Mouse (Mus musculus) forebrain, postnatal 0 days (tissue): Measurements from ENCODE around the gene Hddc3. TPM values are rescaled to one million over a fixed set of nuclear protein-coding genes. Genes with fewer than 3 reads are reported as not detected.

Source experiments
- ATAC-seq: fragments of 200-750 bp; cut with Nextera tagmentation; 2 replicates; pipeline ENCODE4 v1.8.0; 2017; ENCODE audit warnings: mild to moderate bottlenecking, moderate library complexity
- DNase-seq: peaks from one replicate; pipeline ENCODE4 v3.0.0-alpha.2; 2015
- H3K27ac ChIP-seq: fragments of 300-500 bp; sonication (generic); 2 replicates; pipeline ENCODE4 v1.5.1; 2014; ENCODE audit warnings: low read depth, mild to moderate bottlenecking, antibody characterized with exemption, low read length, moderate library complexity, mixed read lengths
- H3K27me3 ChIP-seq: fragments of 300-500 bp; sonication (generic); 2 replicates; pipeline ENCODE4 v1.6.1; 2014; ENCODE audit warnings: mild to moderate bottlenecking, low read length, mixed read lengths; ENCODE audit not compliant: insufficient read depth
- H3K36me3 ChIP-seq: fragments of 300-500 bp; sonication (generic); 2 replicates; pipeline ENCODE4 v1.6.1; 2014; ENCODE audit warnings: mild to moderate bottlenecking, moderate library complexity; ENCODE audit not compliant: insufficient read depth
- H3K4me1 ChIP-seq: fragments of 300-500 bp; sonication (generic); 2 replicates; pipeline ENCODE4 v1.6.1; 2014; ENCODE audit warnings: antibody characterized with exemption; ENCODE audit not compliant: insufficient read depth
- H3K4me2 ChIP-seq: fragments of 300-500 bp; sonication (generic); 2 replicates; pipeline ENCODE4 v1.6.1; 2014; ENCODE audit warnings: low read depth, mild to moderate bottlenecking, moderate library complexity
- H3K4me3 ChIP-seq: fragments of 300-500 bp; sonication (generic); 2 replicates; pipeline ENCODE4 v1.5.1; 2014; ENCODE audit warnings: low read depth, low read length, mixed read lengths
- H3K9ac ChIP-seq: fragments of 300-500 bp; sonication (generic); 2 replicates; pipeline ENCODE4 v1.6.1; 2014; ENCODE audit warnings: mild to moderate bottlenecking
- H3K9me3 ChIP-seq: fragments of 300-500 bp; sonication (generic); 2 replicates; pipeline ENCODE4 v1.6.1; 2016; ENCODE audit warnings: low read length
- CTCF ChIP-seq: sonication (generic); IDR thresholded peaks from 2 replicates; pipeline ENCODE4 v1.5.1; 2016; ENCODE audit warnings: antibody characterized with exemption, control low read depth, low read depth
- WGBS: fragments of 180-500 bp; shearing (Covaris S2); extraction: QIAGEN DNeasy Blood & Tissue Kit; methylation state at CpG from one replicate; pipeline ENCODE4 v1.1.7; 2014; 5-methylcytosine and 5-hydroxymethylcytosine counted together
- polyA plus RNA-seq: library from polyadenylated mRNA; unstranded; fragments of >200 nt; fragmentation: Nextera tagmentation; extraction: Ambion mirVana; gene quantifications from 2 replicates; pipeline ENCODE4 v1.2.1, GENCODE M21; 2015
- total RNA-seq: library from RNA; depleted of rRNA; stranded (reverse); fragments of >200 nt; gene quantifications from 2 replicates; pipeline ENCODE4 v1.2.3, GENCODE M21; 2014

Hddc3 gene
- total and polyA plus RNA-seq, 2 experiments from 2014 or later = 14.6 to 44.4 TPM

DNA sequence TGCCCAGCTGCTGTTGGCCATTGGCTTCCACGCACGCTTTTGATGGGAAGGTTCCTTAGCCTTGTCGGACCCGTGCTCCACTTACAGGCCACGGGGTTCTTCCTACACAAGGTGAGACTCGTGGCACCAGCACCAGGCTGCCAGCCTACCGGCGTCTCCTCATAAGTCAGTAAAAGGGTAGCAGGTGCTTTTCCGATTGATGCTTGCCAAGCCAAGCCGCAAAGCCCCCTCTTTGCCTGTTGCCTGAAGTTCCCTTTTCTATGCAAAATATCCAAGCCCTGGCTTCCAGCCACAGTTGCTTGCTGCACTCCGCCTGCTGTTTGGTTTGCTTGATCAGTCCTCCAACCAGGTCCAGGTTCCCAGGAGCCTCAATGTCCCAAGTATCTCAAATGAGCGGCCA is 30.9 kb downstream of the Hddc3 start:
- no peak for TF ChIP-seq CTCF
- Histone ChIP-seq H3K4me2 (no peak overlapping the region), H3K4me3 (no peak overlapping the region), H3K4me1 (no peaks in the 10 kb centered on the region), H3K9me3 (no peaks in the 10 kb centered on the region), H3K27me3 (no peaks in the 10 kb centered on the region), H3K36me3 (no peaks in the 10 kb centered on the region), H3K9ac (no peak overlapping the region), H3K27ac (no peak overlapping the region)
- ATAC-seq = no peak
- no peak for DNase-seq
- WGBS = 70% methylated on average over 12 of the region's 12 CpGs

DNA sequence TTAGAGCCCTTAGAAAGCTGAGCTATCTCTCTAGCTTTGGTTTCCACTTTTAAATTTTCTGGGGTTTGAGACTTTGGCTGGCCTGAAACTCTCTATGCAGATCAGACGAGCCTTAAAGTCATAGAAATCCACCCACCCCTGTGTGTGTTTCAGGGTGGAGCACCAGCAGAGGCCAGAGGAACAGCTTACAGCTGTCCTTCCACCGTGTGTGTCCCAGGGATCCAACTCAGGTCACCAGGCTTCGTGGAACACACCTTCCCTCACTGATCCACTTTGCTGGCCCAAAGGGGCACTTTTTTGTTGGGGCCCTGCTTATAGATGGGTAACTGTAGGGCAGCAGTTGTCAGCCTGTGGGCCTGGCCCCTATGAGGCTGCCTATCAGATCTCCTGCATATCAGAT is 31.4 kb downstream of the Hddc3 start:
- no peak overlapping the region for H3K9ac ChIP-seq
- WGBS = 59% methylated on average over 3 of the region's 3 CpGs
- H3K36me3 ChIP-seq = no peaks in the 10 kb centered on the region
- no peaks in the 10 kb centered on the region for H3K4me1 ChIP-seq
- no peak overlapping the region for H3K27ac ChIP-seq
- no peaks in the 10 kb centered on the region for H3K9me3 ChIP-seq
- H3K4me2 ChIP-seq = no peak overlapping the region
- no peaks in the 10 kb centered on the region for H3K27me3 ChIP-seq
- ATAC-seq (no peak), DNase-seq (no peak)
- no peak overlapping the region for H3K4me3 ChIP-seq
- TF ChIP-seq CTCF = no peak

- WGBS = 96% methylated on average over 3 of the region's 3 CpGs
- no peak overlapping the region for H3K4me2 ChIP-seq
- no peaks in the 10 kb centered on the region for H3K36me3 ChIP-seq
- no peak for ATAC-seq
- no peaks in the 10 kb centered on the region for H3K9me3 ChIP-seq
- no peak for DNase-seq
- no peak overlapping the region for H3K4me3 ChIP-seq
- TF ChIP-seq CTCF = no peak
- H3K9ac ChIP-seq = no peak overlapping the region
- no peaks in the 10 kb centered on the region for H3K27me3 ChIP-seq
- H3K4me1 ChIP-seq = no peaks in the 10 kb centered on the region
- H3K27ac ChIP-seq = no peak overlapping the region
These were observed 31.8 kb downstream of the Hddc3 start for GRCm38 (mm10) chr7:80374733-80375132.

DNA sequence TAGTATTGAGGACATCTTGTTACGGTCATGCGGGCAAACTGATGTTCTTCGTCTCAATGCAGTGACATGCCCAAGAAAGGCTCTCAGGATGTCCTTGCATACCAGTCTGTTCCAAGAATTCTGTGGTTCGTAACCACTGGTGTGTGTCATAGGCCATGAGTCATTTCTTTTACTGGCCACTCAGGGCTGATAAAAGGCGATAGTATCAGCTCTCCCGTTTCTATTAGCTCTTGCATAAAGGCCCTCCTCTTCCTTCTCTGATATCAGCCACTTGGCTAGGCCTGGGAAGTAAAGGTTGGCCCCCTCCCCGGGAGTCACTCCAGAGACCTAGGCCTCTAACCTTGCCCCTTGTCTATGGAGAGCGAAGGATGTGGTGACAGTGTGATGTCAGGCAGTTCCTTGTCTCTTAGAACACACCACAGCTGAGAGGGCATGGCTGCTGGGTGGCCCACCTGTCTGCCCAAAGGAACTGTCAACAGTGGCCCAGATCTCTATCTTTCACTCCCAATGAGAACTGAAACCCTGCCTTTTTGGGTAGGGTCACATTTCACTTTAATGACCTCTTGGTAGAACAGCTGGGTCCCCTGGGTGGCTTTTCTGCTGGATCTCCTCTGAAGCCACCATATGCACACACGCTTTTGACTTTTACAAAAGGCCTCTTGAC is 32.6 kb downstream of the Hddc3 start:
- TF ChIP-seq CTCF = no peak
- Histone ChIP-seq H3K4me2 (no peak overlapping the region), H3K4me1 (no peaks in the 10 kb centered on the region), H3K9me3 (no peaks in the 10 kb centered on the region), H3K9ac (no peak overlapping the region), H3K4me3 (no peak overlapping the region), H3K36me3 (no peaks in the 10 kb centered on the region), H3K27me3 (no peaks in the 10 kb centered on the region), H3K27ac (no peak overlapping the region)
- WGBS = 90% methylated on average over 9 of the region's 9 CpGs
- no peak for ATAC-seq
- no peak for DNase-seq

GRCm38 (mm10) chr7:80376192-80376591 is 33.3 kb downstream of the Hddc3 start:
- Histone ChIP-seq H3K27ac (no peak overlapping the region), H3K9me3 (no peaks in the 10 kb centered on the region), H3K36me3 (no peaks in the 10 kb centered on the region), H3K4me2 (no peak overlapping the region), H3K27me3 (no peaks in the 10 kb centered on the region), H3K9ac (no peak overlapping the region), H3K4me1 (no peaks in the 10 kb centered on the region), H3K4me3 (no peak overlapping the region)
- WGBS = 67% methylated on average over 10 of the region's 10 CpGs
- ATAC-seq (peak; percentile 36), DNase-seq (no peak)
- no peak for TF ChIP-seq CTCF

DNA sequence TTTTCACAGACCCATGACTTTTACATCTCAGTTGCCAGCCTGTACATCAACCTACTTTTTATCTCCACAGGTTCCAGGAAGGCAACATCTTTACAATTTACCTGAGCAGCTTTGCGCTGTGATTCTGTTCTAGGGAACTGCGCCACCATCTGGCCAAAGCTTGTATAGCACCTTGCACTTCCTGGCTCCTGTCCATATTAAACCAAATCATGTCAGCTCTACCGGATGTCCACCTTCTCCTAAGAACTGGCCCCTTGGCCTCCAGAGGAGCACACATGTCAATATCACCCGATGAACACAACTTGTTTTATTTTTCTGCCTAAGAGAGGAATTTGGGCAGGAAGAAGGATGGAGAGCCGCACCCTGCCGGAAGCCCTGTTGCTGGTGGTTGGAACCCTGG is 34.6 kb downstream of the Hddc3 start:
- Histone ChIP-seq H3K9ac (no peak overlapping the region), H3K4me2 (no peak overlapping the region), H3K4me3 (no peak overlapping the region), H3K36me3 (no peaks in the 10 kb centered on the region), H3K9me3 (no peaks in the 10 kb centered on the region), H3K27me3 (no peaks in the 10 kb centered on the region), H3K4me1 (no peaks in the 10 kb centered on the region), H3K27ac (no peak overlapping the region)
- DNase-seq (peak; percentile 75), ATAC-seq (no peak)
- peak; percentile 88 for TF ChIP-seq CTCF
- 39% methylated on average over 6 of the region's 6 CpGs for WGBS

GRCm38 (mm10) chr7:80379531-80379930 is 36.6 kb downstream of the Hddc3 start:
- no peak for DNase-seq

More at GRCm38 (mm10) chr7:80379531-80379930, 36.6 kb downstream of the Hddc3 start:
- ATAC-seq = no peak
- Histone ChIP-seq H3K4me2 (no peak overlapping the region), H3K4me3 (no peak overlapping the region), H3K27ac (no peak overlapping the region), H3K9me3 (no peaks in the 10 kb centered on the region), H3K36me3 (no peaks in the 10 kb centered on the region), H3K27me3 (no peaks in the 10 kb centered on the region), H3K4me1 (no peaks in the 10 kb centered on the region), H3K9ac (no peak overlapping the region)
- WGBS = 61% methylated on average over 13 of the region's 13 CpGs
- TF ChIP-seq CTCF = peak; percentile 47
